Mouse (Mus musculus): ENCODE data around the gene H2al2a. TPM values are rescaled to one million over a fixed set of nuclear protein-coding genes. Genes with fewer than 3 reads are reported as not detected.

The H2al2a gene
- total and polyA plus RNA-seq, 3 experiments = 0.51 TPM; not detected in 2

GRCm38 (mm10) chr2:17975601-17976327 is 21.0 kb downstream of the H2al2a start:
- Histone ChIP-seq H3K9ac (ENCODE audit: low read depth, low read length) (no peak overlapping the region), H3K27ac (no peak overlapping the region), H3K27me3 (ENCODE audit: control insufficient read depth, insufficient read depth, low read length) (no peaks in the 10 kb centered on the region), H3K79me2 (replicated peaks; ENCODE audit: control insufficient read depth, insufficient read depth, low read length) (no peaks in the 10 kb centered on the region), H3K36me3 (ENCODE audit: control insufficient read depth, insufficient read depth, low read length) (no peaks in the 10 kb centered on the region), H3K4me1 (ENCODE audit: control insufficient read depth, insufficient read depth, low read length) (no peaks in the 10 kb centered on the region), H3K4me3 (no peak overlapping the region)
- WGBS = 41% methylated on average over 4 of the region's 4 CpGs
- intact Hi-C loops (cut with DNase I) = no loop called here
- TF ChIP-seq EP300 (IDR thresholded peaks at IDR 0.05; ENCODE audit: insufficient read depth, low read depth, low read length) (no peak), CTCF (IDR thresholded peaks at IDR 0.05) (no peak), POLR2A (IDR thresholded peaks at IDR 0.05; ENCODE audit: insufficient read depth, low read depth, low read length) (no peak)
- no peak for DNase-seq

- Histone ChIP-seq H3K36me3 (ENCODE audit: control insufficient read depth, insufficient read depth, low read length) (no peaks in the 10 kb centered on the region), H3K79me2 (replicated peaks; ENCODE audit: control insufficient read depth, insufficient read depth, low read length) (no peaks in the 10 kb centered on the region), H3K4me1 (ENCODE audit: control insufficient read depth, insufficient read depth, low read length) (no peaks in the 10 kb centered on the region), H3K4me3 (no peak overlapping the region), H3K27me3 (ENCODE audit: control insufficient read depth, insufficient read depth, low read length) (no peaks in the 10 kb centered on the region), H3K27ac (no peak overlapping the region), H3K9ac (ENCODE audit: low read depth, low read length) (no peak overlapping the region)
- WGBS = 36% methylated on average over 2 of the region's 2 CpGs
- no peak for DNase-seq
- intact Hi-C loops (cut with DNase I) = no loop called here
- no peak for TF ChIP-seq POLR2A (IDR thresholded peaks at IDR 0.05; ENCODE audit: insufficient read depth, low read depth, low read length)
- TF ChIP-seq CTCF (IDR thresholded peaks at IDR 0.05) = no peak
- no peak for TF ChIP-seq EP300 (IDR thresholded peaks at IDR 0.05; ENCODE audit: insufficient read depth, low read depth, low read length)
These were observed 22.8 kb downstream of the H2al2a start for GRCm38 (mm10) chr2:17973868-17974440.

- Histone ChIP-seq H3K27ac (no peak overlapping the region), H3K9ac (ENCODE audit: low read depth, low read length) (no peak overlapping the region), H3K79me2 (replicated peaks; ENCODE audit: control insufficient read depth, insufficient read depth, low read length) (no peaks in the 10 kb centered on the region), H3K36me3 (ENCODE audit: control insufficient read depth, insufficient read depth, low read length) (no peaks in the 10 kb centered on the region), H3K4me3 (no peak overlapping the region), H3K4me1 (ENCODE audit: control insufficient read depth, insufficient read depth, low read length) (no peaks in the 10 kb centered on the region), H3K27me3 (ENCODE audit: control insufficient read depth, insufficient read depth, low read length) (no peaks in the 10 kb centered on the region)
- intact Hi-C loops (cut with DNase I) = no loop called here
- no peak for TF ChIP-seq POLR2A (IDR thresholded peaks at IDR 0.05; ENCODE audit: insufficient read depth, low read depth, low read length)
- no peak for DNase-seq
- WGBS = 82% methylated on average over 5 of the region's 5 CpGs
These were observed 23.5 kb downstream of the H2al2a start for GRCm38 (mm10) chr2:17973246-17973645.

GRCm38 (mm10) chr2:17972843-17973242 is 23.9 kb downstream of the H2al2a start:
- no peaks in the 10 kb centered on the region for H3K4me1 ChIP-seq (ENCODE audit: control insufficient read depth, insufficient read depth, low read length)
- 98% methylated on average over 2 of the region's 2 CpGs for WGBS
- H3K36me3 ChIP-seq (ENCODE audit: control insufficient read depth, insufficient read depth, low read length) = no peaks in the 10 kb centered on the region
- TF ChIP-seq POLR2A (IDR thresholded peaks at IDR 0.05; ENCODE audit: insufficient read depth, low read depth, low read length) (no peak), CTCF (IDR thresholded peaks at IDR 0.05) (no peak), EP300 (IDR thresholded peaks at IDR 0.05; ENCODE audit: insufficient read depth, low read depth, low read length) (no peak)
- no peak overlapping the region for H3K4me3 ChIP-seq
- no peak overlapping the region for H3K9ac ChIP-seq (ENCODE audit: low read depth, low read length)
- H3K27ac ChIP-seq = no peak overlapping the region
- DNase-seq = no peak
- intact Hi-C loops (cut with DNase I) = no loop called here
- no peaks in the 10 kb centered on the region for H3K27me3 ChIP-seq (ENCODE audit: control insufficient read depth, insufficient read depth, low read length)
- H3K79me2 ChIP-seq (replicated peaks; ENCODE audit: control insufficient read depth, insufficient read depth, low read length) = no peaks in the 10 kb centered on the region

- Histone ChIP-seq H3K36me3 (ENCODE audit: control insufficient read depth, insufficient read depth, low read length) (no peaks in the 10 kb centered on the region), H3K9ac (ENCODE audit: low read depth, low read length) (no peak overlapping the region), H3K4me1 (ENCODE audit: control insufficient read depth, insufficient read depth, low read length) (no peaks in the 10 kb centered on the region), H3K27ac (no peak overlapping the region), H3K4me3 (no peak overlapping the region), H3K27me3 (ENCODE audit: control insufficient read depth, insufficient read depth, low read length) (0 out of 2 replicates have a peak, but pooled peaks cover 1% of the 10 kb centered on the region), H3K79me2 (replicated peaks; ENCODE audit: control insufficient read depth, insufficient read depth, low read length) (no peaks in the 10 kb centered on the region)
- intact Hi-C loops (cut with DNase I) = no loop called here
- TF ChIP-seq EP300 (IDR thresholded peaks at IDR 0.05; ENCODE audit: insufficient read depth, low read depth, low read length) (no peak), POLR2A (IDR thresholded peaks at IDR 0.05; ENCODE audit: insufficient read depth, low read depth, low read length) (no peak), CTCF (IDR thresholded peaks at IDR 0.05) (no peak)
- DNase-seq = no peak
- 88% methylated on average over 6 of the region's 6 CpGs for WGBS
These were observed 25.4 kb downstream of the H2al2a start for GRCm38 (mm10) chr2:17971407-17971806.

GRCm38 (mm10) chr2:17970662-17971061 is 26.1 kb downstream of the H2al2a start:
- no peaks in the 10 kb centered on the region for H3K79me2 ChIP-seq (replicated peaks; ENCODE audit: control insufficient read depth, insufficient read depth, low read length)
- no peak overlapping the region for H3K27ac ChIP-seq
- H3K9ac ChIP-seq (ENCODE audit: low read depth, low read length) = no peak overlapping the region
- no peaks in the 10 kb centered on the region for H3K36me3 ChIP-seq (ENCODE audit: control insufficient read depth, insufficient read depth, low read length)
- no peaks in the 10 kb centered on the region for H3K4me1 ChIP-seq (ENCODE audit: control insufficient read depth, insufficient read depth, low read length)
- intact Hi-C loops (cut with DNase I) = no loop called here
- TF ChIP-seq CTCF (IDR thresholded peaks at IDR 0.05) = no peak
- no peak for TF ChIP-seq EP300 (IDR thresholded peaks at IDR 0.05; ENCODE audit: insufficient read depth, low read depth, low read length)
- TF ChIP-seq POLR2A (IDR thresholded peaks at IDR 0.05; ENCODE audit: insufficient read depth, low read depth, low read length) = no peak
- no peak overlapping the region for H3K4me3 ChIP-seq
- 42% methylated on average over 1 of the region's 1 CpGs for WGBS
- DNase-seq = no peak
- H3K27me3 ChIP-seq (ENCODE audit: control insufficient read depth, insufficient read depth, low read length) = 0 out of 2 replicates have a peak, but pooled peaks cover 1% of the 10 kb centered on the region
